Mouse (Mus musculus) left cerebral cortex, adult 9 months (tissue): ENCODE measurements around the gene Apoo.
"Not testable (repeated sequence)": the region's sequence is repeated elsewhere in the genome, so short reads cannot be mapped to it uniquely, and the experiment has no call there.

Experiments used
- DNase-seq, 2 experiments: peaks; one replicate each; pipeline ENCODE4 v3.0.0; 2022; ENCODE audit warnings: low spot score in 2 of 2

Apoo gene

DNA sequence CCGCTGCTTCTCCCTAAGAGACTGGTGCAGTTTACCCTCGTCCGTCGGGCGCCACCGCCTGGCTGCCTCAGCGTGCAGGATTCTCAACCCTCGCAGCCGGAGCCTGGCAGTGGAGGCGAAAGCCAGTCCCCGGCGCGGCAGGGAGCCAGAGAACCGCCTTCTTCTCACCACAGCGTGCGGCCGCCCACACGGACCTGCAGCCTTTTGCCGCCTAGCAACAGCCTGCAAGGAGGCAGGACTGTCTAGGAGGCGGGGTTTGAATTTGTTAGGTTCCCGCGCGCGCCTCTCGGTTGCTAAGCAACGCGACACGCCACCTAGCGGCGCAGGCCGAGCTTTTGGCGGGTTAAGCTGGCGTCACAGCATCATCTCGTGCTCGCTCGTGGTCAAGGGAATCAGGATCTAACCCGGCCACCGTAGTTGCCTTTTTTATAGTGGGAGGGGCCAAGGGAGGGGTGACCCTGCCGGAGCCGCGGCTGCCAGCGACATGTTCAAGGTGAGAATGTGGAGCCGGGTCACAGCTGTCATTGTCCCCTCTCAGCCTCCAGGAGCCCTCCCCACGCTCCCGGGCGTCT, at the start of gene Apoo, which contains the start of gene Fam90a1b:
Gene Apoo, plus strand, starts transcription at position 448 of the 572 bp plus-strand sequence.
Gene Fam90a1b, minus strand, starts transcription at position 108 of the 572 bp plus-strand sequence.
- peak; percentile 97 to 98 for DNase-seq

DNA sequence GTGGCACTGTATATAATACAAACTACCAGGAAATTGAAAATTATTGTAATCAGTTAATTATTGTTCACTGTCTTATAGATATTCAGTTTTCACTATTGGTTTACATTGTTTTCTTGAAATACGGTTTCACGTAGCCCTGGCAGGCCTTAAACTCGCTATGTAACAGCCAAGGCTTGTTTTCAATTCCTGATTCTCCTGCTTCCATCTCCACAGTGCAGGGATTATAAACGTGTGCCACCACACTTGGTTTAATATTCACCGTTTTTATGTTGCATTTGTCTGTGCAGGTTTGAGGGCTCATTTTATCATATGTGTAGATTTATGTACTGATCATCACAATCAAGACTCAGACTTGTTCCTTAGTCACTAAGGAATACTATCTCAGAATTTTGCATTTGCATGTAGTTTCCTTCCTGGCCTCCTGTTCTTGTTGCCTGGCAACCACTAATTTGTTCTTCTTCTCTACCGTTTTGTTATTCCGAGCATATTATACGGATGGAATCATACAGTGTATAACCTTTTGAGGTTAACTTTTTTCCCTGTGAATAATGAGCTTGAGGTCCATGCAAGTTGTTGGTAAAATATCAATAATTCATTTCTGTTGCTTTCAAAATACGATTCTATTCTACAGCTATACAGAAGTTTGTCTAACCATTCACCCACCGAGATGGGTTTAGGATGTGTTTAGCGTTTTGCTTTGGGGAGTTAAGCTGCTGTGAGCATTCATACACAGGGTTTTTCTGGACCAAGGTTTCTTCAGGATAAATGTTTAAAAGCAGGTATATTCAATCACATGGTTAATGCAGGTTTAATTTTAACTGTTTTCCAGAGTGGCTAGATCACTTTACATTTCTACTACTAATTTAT, 45.6 kb upstream of the Apoo start:
- DNase-seq: no peak

DNA sequence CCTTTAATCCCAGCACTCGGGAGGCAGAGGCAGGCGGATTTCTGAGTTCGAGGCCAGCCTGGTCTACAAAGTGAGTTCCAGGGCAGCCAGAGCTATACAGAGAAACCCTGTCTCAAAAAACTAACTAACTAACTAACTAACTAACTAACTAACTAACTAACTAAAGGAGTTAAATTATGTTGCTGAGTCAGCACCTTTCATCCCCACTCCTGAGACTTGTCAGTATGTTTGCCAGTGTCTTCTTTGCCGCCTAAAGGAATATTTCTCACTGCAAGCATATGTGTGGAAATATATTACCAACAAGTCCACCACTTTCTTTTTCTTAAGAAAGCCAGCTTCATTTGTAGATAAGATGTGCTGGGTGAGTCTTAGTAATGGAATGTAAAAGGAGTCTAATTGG, 23.3 kb upstream of the Apoo start:
- not testable (repeated sequence) for DNase-seq

DNA sequence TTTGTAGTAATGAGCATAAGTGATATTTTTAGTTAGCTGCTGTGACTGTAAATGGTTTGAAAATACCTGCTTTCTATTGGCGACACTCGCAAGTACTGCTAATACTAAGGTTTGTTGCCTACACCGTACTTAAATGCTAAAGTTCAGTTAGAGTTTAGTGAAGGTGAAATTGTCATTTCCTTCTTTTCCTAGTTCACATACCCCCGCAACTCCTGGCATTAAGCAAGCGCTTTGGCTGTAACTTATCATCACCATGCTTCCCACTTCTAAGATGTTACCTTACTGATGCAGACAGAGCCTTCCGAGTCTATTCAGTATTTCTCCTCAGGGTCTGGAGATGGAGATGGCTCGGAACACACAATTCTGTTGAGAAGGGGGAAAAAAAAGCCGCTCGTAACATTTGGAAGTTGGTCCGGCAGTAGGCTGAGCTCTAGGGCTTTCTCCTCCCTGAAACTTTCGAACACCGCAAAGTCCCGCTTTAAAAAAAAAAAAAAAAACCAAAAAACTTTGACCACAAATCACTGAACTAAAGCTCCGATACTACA, 1.5 kb upstream of the Apoo start:
- DNase-seq: no peak

DNA sequence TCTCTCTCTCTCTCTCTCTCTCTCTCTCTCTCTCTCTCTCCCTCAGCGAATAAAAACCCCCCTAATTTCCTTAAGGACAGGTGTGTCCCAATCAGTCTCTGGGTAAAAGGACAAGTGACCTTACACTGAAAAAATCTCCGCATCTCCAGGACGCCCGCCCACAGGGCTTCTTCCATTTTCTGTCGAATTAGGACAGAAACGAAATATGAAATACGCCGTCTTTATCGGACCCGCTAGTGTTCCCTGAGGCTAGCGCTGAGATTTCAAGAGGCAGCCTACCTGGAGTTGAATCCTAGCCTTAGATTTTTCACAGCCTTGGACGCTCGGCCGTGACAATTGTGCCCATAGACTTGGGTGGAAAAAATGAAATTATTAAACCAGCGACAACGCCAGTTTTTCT, 888 bp upstream of the Apoo start:
- peak in 1 of 2 experiments; percentile 11 for DNase-seq

DNA sequence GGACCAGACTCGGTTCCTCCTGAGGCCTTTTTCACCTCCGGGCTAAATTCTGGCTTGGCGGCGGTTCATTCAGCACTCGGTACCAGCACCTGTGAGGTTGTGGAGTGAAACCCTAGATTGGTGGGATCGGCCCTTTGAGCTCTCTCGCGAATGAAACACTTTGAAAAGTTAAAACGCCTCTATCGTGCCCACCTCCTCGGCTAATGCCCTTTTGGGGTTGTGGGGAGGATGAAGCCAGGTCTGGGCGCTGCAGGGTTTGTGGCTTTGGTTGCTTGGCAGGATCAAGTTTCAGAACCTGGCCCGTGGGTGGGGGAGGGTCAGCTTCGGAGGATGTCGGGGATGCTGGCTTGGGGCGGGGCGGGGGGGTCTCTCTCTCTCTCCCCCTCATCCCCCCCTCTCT, 331 bp downstream of the Apoo start:
- DNase-seq: no peak

DNA sequence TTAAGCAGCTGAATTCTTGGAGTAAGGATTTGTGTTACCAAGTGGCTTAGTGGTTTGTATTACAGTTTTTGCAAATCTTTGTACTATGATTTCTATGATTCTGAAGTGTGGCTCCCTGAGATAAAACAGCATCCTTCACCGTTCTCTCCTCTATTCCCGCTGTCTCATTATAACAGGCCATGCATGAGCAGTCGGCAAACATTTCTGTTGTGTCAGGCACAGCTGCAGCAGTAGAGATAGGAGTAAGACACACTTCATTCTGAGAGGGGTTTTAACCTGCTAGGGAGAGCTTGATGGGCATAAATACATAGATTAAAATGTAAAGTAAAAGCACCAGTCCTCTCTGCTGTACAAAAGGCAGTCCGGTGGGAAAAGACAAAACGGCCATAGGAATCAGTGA, 11.8 kb downstream of the Apoo start:
- DNase-seq: no peak

DNA sequence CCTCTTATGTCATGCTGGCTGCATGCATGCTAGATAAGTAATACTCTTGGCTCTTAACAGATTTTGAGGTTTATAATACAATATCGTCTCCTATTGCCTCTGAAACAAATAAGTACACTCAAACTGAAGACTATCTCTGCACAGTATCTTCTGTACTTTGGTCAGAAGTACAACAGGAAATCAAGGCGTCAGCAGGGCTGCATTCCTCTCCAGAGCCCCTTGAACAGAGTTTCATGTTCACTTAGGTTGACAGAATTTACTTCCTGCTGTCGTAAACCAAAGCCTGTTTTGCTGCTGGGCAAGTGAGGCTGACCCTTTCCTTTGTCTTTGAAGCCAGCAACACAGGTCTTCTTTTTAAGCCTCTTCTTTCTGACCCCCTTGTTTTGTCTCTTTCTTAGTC, 42.1 kb downstream of the Apoo start:
- DNase-seq: no peak

DNA sequence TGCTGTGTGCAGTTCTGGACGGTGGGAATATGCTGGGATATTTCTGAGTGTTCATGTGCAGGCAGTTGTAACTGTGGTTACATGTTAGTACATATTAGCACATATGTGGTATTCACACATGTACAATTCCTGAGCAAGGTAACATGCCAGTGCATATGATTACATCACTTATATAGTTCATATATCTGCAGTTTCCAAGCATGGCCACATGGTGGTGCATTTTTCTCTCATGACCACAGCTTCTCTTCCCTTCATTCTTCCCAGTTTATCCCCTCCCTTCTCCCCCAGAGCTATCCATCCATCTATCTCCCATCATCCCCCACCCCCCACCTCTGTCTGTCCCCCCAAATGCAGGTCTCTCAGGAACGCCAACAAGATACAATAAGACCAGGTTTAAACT, 53.3 kb downstream of the Apoo start:
- no peak for DNase-seq

DNA sequence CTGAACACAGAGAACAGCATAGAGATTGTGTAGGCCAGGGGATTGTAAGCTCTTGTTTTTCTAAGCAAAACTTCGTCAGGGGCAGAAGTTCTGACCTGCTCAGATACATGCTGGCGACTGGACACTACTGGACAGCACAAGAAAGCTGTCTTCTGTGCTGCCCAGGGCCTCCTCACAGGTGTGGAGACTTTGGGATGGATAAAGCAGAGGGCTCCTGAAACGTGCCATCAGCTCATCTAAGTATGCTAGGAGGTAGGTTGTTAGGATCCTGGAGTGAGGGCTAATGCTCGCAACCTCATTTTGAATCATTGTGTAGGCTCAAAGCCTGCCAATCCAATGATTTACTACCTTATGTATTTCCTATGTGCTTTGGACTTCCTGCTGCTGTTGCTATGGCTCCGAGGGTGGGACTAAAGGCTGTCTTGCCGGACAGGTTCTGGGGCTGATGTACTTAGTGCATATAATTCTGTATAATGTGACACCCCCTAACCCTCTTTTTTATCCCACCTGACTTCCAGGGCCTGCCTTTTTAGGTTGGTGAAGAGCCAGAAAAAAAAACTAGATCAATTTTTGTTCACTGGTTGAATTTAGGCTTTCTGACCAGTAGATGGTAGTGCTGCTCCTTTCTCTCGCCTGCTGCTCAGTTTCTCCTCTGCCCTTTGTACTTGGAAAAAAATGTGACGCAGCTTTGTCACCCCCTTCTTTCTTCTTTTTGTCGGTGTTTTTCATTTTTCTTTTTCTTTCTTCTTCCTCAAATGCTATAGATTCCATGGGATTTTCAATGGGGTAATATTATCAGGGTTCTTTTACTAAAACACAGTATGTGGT, 64.8 kb downstream of the Apoo start:
- no peak for DNase-seq

DNA sequence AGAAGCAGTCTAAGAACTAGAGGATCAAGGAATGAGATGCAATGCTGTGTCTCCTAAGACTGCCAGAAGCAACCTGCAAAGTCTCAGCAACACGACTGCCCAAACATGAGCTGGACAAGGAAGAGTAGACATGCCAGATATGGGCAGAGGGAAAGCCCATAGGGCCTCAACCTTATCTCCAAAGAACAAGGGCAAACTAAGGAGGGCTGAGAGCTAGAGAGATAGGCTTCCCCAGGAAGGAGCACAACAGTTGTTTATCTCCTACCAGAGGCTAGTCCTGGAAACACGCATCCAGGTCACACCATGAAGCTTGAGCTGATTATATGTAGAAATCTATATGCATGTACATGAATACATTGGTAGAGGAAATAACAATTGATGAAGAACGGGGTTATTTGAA, 78.5 kb downstream of the Apoo start:
- DNase-seq: not testable (repeated sequence)

DNA sequence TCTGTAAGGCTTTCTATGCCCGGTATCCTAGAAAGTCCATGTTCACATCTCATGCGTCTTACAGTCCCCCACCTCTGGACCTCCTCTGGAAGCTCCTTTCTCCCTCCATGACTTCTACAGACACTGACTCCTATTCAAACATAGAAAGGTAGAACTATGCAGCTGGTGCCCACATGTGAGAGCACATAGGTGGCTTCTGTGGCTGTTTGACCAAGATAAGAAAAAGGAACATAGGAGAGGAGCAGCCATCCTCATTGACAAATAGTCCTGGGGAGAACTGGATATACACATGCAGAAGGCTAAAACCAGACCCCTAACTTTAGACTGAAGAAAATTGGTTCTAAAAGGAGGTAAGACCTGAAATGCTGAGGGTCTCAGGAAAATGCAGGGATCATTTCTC, 79.1 kb downstream of the Apoo start:
- DNase-seq: not testable (repeated sequence)

DNA sequence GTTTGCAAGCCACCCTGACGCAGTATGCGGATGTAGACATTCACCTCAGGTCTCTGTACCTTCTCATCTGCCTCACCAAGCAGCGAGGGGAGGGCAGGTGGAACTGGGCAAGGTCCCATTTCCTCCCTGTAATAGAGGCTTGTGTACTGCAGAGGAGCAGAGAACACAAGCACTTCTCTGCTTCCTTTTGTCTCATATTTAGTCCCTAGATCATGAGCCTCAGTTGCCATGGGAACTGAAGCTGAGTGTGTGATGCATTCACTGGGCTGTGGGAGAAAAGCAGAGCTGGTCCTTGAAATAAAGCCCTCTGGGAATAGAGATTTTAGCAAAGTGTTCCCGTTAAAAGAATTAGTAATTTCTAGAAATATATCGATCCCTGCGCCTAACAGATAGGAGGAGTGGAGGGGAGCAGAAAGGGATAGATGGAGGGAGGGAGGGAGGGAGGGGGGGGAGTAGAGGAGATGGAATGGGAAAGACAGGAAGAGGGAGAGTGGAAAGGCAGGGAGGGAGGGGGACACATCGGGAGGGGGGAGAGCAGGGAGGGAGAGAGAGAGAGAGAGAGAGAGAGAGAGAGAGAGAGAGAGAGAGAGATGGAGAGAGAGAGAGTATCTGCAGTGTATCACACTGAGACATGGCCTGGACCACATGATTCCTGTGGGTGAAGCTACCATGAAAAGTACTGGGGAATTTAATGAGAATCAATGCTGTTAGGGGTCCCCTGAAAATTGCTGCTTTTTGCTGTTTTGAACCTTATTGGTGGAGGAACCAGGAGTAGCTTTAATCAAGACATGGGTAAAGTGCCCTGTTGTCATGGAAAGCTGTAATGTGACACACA, 83.3 kb downstream of the Apoo start:
- not testable (repeated sequence) for DNase-seq

DNA sequence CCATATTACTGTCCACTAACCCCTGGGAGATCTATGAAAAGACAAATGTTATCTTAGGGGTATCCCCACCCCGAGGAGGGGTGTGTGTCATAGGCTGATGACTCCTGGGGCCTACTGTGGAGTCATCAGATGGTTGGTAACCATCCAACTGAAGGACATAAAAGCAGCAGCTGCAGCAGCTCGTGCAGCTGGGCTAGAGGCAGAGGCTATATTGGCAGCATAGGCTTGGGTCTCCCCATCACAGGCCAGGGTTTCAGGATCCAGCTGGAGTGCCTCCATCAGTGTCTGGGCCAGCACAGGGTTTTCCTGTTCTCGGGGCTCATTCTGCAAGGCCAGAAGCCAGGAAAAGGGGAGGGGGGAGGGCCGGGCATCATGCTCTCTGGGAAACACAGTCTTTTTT, 92.4 kb downstream of the Apoo start:
- DNase-seq: no peak

DNA sequence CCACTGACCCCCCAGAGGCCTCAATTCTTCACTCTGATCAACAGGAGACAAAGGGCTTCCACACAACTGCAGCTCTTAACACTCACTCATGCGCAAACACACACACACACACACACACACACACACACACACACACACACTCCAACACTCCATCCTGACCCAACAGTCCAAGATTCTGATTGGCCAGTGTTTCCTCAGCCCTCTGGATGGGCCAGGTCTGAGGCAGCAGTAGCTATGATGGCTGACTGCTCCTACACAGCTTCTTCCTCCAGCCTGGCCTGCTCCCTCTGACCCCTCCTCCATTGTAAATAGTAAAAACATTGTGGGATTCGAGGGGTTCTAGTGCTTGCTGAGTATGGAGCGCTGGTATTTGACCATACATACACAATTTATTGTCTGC, 94.6 kb downstream of the Apoo start:
- not testable (repeated sequence) for DNase-seq

DNA sequence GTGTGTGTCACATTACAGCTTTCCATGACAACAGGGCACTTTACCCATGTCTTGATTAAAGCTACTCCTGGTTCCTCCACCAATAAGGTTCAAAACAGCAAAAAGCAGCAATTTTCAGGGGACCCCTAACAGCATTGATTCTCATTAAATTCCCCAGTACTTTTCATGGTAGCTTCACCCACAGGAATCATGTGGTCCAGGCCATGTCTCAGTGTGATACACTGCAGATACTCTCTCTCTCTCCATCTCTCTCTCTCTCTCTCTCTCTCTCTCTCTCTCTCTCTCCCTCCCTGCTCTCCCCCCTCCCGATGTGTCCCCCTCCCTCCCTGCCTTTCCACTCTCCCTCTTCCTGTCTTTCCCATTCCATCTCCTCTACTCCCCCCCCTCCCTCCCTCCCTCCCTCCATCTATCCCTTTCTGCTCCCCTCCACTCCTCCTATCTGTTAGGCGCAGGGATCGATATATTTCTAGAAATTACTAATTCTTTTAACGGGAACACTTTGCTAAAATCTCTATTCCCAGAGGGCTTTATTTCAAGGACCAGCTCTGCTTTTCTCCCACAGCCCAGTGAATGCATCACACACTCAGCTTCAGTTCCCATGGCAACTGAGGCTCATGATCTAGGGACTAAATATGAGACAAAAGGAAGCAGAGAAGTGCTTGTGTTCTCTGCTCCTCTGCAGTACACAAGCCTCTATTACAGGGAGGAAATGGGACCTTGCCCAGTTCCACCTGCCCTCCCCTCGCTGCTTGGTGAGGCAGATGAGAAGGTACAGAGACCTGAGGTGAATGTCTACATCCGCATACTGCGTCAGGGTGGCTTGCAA, 95.9 kb downstream of the Apoo start:
- DNase-seq: not testable (repeated sequence)
